Mouse (Mus musculus) myocyte (in vitro differentiated cells): ENCODE measurements around the gene Alk.

ENCODE experiments used
- CEBPB ChIP-seq: IDR thresholded peaks from 2 replicates; pipeline ENCODE4 v1.6.1; 2011; ENCODE audit warnings: mild to moderate bottlenecking, moderate library complexity; ENCODE audit not compliant: poor library complexity, insufficient read depth, severe bottlenecking
- E2F4 ChIP-seq: IDR thresholded peaks from one replicate; pipeline ENCODE4 v1.6.1; 2011; ENCODE audit warnings: mild to moderate bottlenecking, control low read depth, moderate library complexity; ENCODE audit not compliant: insufficient read depth
- MAX ChIP-seq: IDR thresholded peaks from one replicate; pipeline ENCODE4 v1.6.1; 2011; ENCODE audit warnings: low read depth, mild to moderate bottlenecking, control low read depth
- MYOD1 ChIP-seq, 3 experiments: IDR thresholded peaks; one replicate each; pipeline ENCODE4 v1.6.1; 2011; ENCODE audit warnings: control low read depth in 2 of 3, low read depth in 2 of 3, mild to moderate bottlenecking in 2 of 3, moderate library complexity in 1 of 3; ENCODE audit not compliant: insufficient read length in 2 of 3, control insufficient read depth in 1 of 3
- MYOG ChIP-seq, 3 experiments: IDR thresholded peaks; one replicate each; pipeline ENCODE4 v1.6.1; 2011; ENCODE audit warnings: control low read depth in 2 of 3, low read depth in 2 of 3, mild to moderate bottlenecking in 2 of 3; ENCODE audit not compliant: insufficient read length in 2 of 3, control insufficient read depth in 1 of 3, insufficient read depth in 1 of 3
- POLR2A ChIP-seq: IDR thresholded peaks from one replicate; pipeline ENCODE4 v1.6.1; 2011; ENCODE audit warnings: low read depth, mild to moderate bottlenecking, control low read depth, moderate library complexity; ENCODE audit not compliant: insufficient read length
- POLR2AphosphoS2 ChIP-seq: IDR thresholded peaks from one replicate; pipeline ENCODE4 v1.6.1; 2011; ENCODE audit warnings: low read depth, control low read depth; ENCODE audit not compliant: insufficient read length
- REST ChIP-seq: IDR thresholded peaks from one replicate; pipeline ENCODE4 v1.6.1; 2011; ENCODE audit warnings: mild to moderate bottlenecking, control low read depth, moderate library complexity; ENCODE audit not compliant: insufficient read depth, insufficient read length
- SRF ChIP-seq: IDR thresholded peaks from one replicate; pipeline ENCODE4 v1.6.1; 2011; ENCODE audit warnings: low read depth; ENCODE audit not compliant: control insufficient read depth, insufficient read length
- TCF12 ChIP-seq: IDR thresholded peaks from one replicate; pipeline ENCODE4 v1.6.1; 2011; ENCODE audit warnings: mild to moderate bottlenecking, control low read depth; ENCODE audit not compliant: poor library complexity, insufficient read depth, severe bottlenecking
- TCF3 ChIP-seq: IDR thresholded peaks from one replicate; pipeline ENCODE4 v1.6.1; 2011; ENCODE audit warnings: low read depth, control low read depth; ENCODE audit not compliant: insufficient read length
- USF1 ChIP-seq: IDR thresholded peaks from one replicate; pipeline ENCODE4 v1.6.1; 2011; ENCODE audit warnings: low read depth, mild to moderate bottlenecking, control low read depth, moderate library complexity

GRCm38 (mm10) chr17:71935336-71935735 is 669.1 kb downstream of the Alk start:
- TF ChIP-seq POLR2AphosphoS2 (no peak), MYOD1 (IDR thresholded peaks at IDR 0.05; ENCODE audit: control insufficient read depth in 1 of 3, insufficient read length in 2 of 3, low read depth in 2 of 3) (no peak), POLR2A (no peak), E2F4 (no peak), CEBPB (no peak), TCF3 (no peak), MAX (no peak), USF1 (no peak), TCF12 (no peak), MYOG (IDR thresholded peaks at IDR 0.05; ENCODE audit: control insufficient read depth in 1 of 3, insufficient read depth in 1 of 3, insufficient read length in 2 of 3, low read depth in 2 of 3) (no peak), REST (no peak), SRF (no peak)
